Mouse (Mus musculus): Measurements from ENCODE around the gene Prkrip1. TPM values are rescaled to one million over a fixed set of nuclear protein-coding genes. Genes with fewer than 3 reads are reported as not detected.

Prkrip1 gene
- total and polyA plus RNA-seq, 3 experiments = 45.5 to 94.8 (median 47.7) TPM

DNA sequence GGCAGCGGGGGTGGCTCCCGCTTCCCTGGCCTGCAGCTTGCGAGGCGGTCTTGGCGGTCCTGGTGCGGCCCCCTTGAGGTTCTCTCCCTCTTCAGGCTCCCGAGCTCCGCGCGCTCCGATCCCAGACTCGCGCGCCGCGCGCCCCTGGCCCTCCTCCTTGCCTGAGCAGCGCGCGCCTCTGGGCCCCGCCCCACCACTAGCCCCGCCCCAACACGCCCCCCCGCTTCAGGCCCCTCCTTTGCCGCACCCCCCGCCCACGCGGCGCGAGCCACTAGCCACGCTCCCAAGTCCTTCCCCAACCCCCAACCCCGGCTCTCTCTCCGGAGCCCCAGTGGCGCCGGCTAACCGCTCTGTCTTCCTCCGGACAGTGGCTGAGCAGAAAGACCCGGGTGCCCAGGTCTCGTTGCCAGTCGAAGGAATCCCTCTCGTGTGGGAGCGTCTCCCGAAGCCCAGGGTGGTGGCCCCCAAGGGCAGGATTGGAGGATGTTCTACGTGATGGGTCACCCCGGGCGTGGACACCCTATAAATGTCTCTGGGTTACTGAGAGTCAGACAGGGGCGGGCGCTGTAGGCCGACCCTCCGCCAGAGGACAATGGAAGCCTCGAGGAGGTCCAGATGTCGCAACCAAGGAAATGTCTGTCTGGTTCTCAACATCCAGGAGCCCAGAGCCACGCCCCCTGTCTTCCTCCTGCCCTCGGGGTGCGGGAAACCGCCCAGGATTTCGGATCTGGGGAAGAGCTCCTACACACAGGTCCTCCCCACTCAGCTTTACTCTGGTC lies 46.2 kb upstream of the Prkrip1 start:
- Histone ChIP-seq H3K4me1 (ENCODE audit: control insufficient read depth in 1 of 2, insufficient read depth in 2 of 2) (peaks cover 35 to 80% of the 10 kb centered on the region in 2 experiments), H3K9ac (ENCODE audit: insufficient read depth, low read depth) (peak overlapping the region; percentile 41), H3K27me3 (replicated peaks) (no peaks in the 10 kb centered on the region), H3K79me2 (replicated peaks; ENCODE audit: control insufficient read depth, extremely low read depth, insufficient read depth, poor library complexity, severe bottlenecking) (no peaks in the 10 kb centered on the region), H3K4me2 (ENCODE audit: insufficient read depth, low read depth, poor library complexity, severe bottlenecking) (peak overlapping the region; percentile 81), H3K36me3 (replicated peaks in 1 of 2; ENCODE audit: control insufficient read depth in 1 of 2, insufficient read depth in 1 of 2, low read length in 1 of 2) (peaks cover 0 to 16% of the 10 kb centered on the region in 2 experiments), H3K4me3 (replicated peaks in 1 of 3; ENCODE audit: low read depth in 2 of 3, low read length in 2 of 3, poor library complexity in 1 of 3) (peak overlapping the region; percentile 68 to 75 (median 72)), H3K27ac (ENCODE audit: insufficient read depth, low read depth) (no peak overlapping the region), H3K9me3 (replicated peaks; ENCODE audit: low read length) (no peaks in the 10 kb centered on the region)
- peak; percentile 63 for DNase-seq (ENCODE audit: extremely low read depth)
- in situ Hi-C loops (cut with MboI; ENCODE audit: low pct_ligation_motif_present, low pct_unique_long_range_greater_than_20kb, low sequenced_read_pairs) = loop anchor here (5.0 kb wide), 1 partner anchor 48 kb away; the partner anchor contains the start of gene Prkrip1
- dilution Hi-C loops (cut with MboI; ENCODE audit: extremely low pct_ligation_motif_present, extremely low pct_unique_long_range_greater_than_20kb, low sequenced_read_pairs) = no loop called here
- TF ChIP-seq CTCF (conservative IDR thresholded peaks at IDR 0.05 in 1 of 2, IDR thresholded peaks at IDR 0.05 in 1 of 2; ENCODE audit: low read depth in 2 of 2, low read length in 2 of 2) = no peak
- peak; percentile 17; the same call in 1 of the 2 replicates for TF ChIP-seq MXI1 (IDR thresholded peaks at IDR 0.05; ENCODE audit: low read depth, low read length)
- no peak for TF ChIP-seq BHLHE40 (IDR thresholded peaks at IDR 0.05; ENCODE audit: low read depth, low read length)
- TF ChIP-seq RCOR1 (conservative IDR thresholded peaks at IDR 0.05; ENCODE audit: low read depth, low read length) = no peak
- TF ChIP-seq CHD2 (IDR thresholded peaks at IDR 0.05; ENCODE audit: low read length) = 0 out of 2 replicates have a peak, but pooled peaks have one; percentile 15
- TF ChIP-seq POLR2A (IDR thresholded peaks at IDR 0.05; ENCODE audit: low read depth, low read length) = peak; percentile 36; the same call in 1 of the 2 replicates
- TF ChIP-seq TCF12 (IDR thresholded peaks at IDR 0.05; ENCODE audit: low read depth, low read length) = peak; percentile 38; the same call in 1 of the 2 replicates
- TF ChIP-seq MAZ (IDR thresholded peaks at IDR 0.05; ENCODE audit: low read depth, low read length) = 0 out of 2 replicates have a peak, but pooled peaks have one; percentile 65
- TF ChIP-seq SIN3A (IDR thresholded peaks at IDR 0.05; ENCODE audit: low read length) = peak; percentile 38; the same call in 1 of the 2 replicates

DNA sequence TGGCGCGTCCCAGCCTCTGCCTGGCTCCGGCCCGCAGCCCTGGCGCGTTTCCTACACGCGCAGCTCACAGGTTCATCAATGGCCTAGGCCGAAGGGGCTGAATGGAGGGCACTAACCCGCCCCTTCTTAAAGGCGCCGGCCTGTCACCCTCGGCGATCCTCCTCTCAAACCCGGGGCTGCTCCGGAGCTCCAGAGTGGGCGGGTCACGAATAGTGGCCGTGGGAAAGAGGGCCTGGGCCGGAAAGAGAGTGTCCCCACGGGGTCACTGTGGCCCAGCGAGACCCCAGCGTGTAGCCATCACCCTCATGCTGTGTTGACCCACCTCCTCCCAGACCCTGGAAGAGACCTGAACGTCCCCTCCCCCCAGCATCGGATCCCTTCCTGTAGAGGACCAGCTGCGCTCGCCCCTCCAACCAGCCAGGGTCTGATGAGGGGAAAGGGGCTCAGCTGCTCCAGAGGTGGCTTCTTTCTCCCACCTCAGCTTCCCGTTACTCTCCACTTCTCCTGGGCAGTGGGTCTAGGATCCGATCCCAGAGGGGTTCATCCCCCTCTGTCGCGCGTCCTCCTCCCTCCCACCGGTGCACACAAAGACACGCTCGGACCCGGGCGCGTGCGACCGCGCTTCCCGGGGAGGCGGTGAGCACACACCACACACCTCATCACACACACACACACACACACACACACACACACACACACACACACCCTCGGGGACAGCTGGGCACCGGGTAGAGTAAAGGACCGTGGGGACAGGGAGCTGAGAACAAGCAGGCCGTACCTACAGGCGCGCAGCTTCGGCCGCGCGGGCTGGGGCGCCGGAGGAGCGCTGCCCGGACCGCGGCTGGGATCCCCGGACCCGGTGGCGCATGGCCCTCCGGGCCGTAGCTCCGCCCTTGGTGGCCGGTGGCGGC lies 45.3 kb upstream of the Prkrip1 start:
- H3K27me3 ChIP-seq (replicated peaks) = no peaks in the 10 kb centered on the region
- H3K4me3 ChIP-seq (replicated peaks in 1 of 3; ENCODE audit: low read depth in 2 of 3, low read length in 2 of 3, poor library complexity in 1 of 3) = peak overlapping the region; percentile 68 to 75 (median 72)
- TF ChIP-seq UBTF (IDR thresholded peaks at IDR 0.05; ENCODE audit: low read depth, low read length) = peak; percentile 80; the same call in 1 of the 2 replicates
- TF ChIP-seq BHLHE40 (IDR thresholded peaks at IDR 0.05; ENCODE audit: low read depth, low read length) = no peak
- TF ChIP-seq MEF2A (IDR thresholded peaks at IDR 0.05; ENCODE audit: borderline replicate concordance, low read depth, low read length) = no peak
- H3K36me3 ChIP-seq (replicated peaks in 1 of 2; ENCODE audit: control insufficient read depth in 1 of 2, insufficient read depth in 1 of 2, low read length in 1 of 2) = peaks cover 0 to 16% of the 10 kb centered on the region in 2 experiments
- DNase-seq (ENCODE audit: extremely low read depth) = no peak
- H3K9me3 ChIP-seq (replicated peaks; ENCODE audit: low read length) = no peaks in the 10 kb centered on the region
- no peaks in the 10 kb centered on the region for H3K79me2 ChIP-seq (replicated peaks; ENCODE audit: control insufficient read depth, extremely low read depth, insufficient read depth, poor library complexity, severe bottlenecking)
- H3K4me2 ChIP-seq (ENCODE audit: insufficient read depth, low read depth, poor library complexity, severe bottlenecking) = peak overlapping the region; percentile 81
- in situ Hi-C loops (cut with MboI; ENCODE audit: low pct_ligation_motif_present, low pct_unique_long_range_greater_than_20kb, low sequenced_read_pairs) = no loop called here
- H3K9ac ChIP-seq (ENCODE audit: insufficient read depth, low read depth) = peak overlapping the region; percentile 41
- peaks cover 34 to 73% of the 10 kb centered on the region in 2 experiments for H3K4me1 ChIP-seq (ENCODE audit: control insufficient read depth in 1 of 2, insufficient read depth in 2 of 2)
- H3K27ac ChIP-seq (ENCODE audit: insufficient read depth, low read depth) = no peak overlapping the region
- dilution Hi-C loops (cut with MboI; ENCODE audit: extremely low pct_ligation_motif_present, extremely low pct_unique_long_range_greater_than_20kb, low sequenced_read_pairs) = no loop called here

All from CH12.LX (cell line).